Mouse (Mus musculus) hindbrain, embryonic 10.5 days (tissue): Measurements from ENCODE around the gene Pcca. TPM values are rescaled to one million over a fixed set of nuclear protein-coding genes. Genes with fewer than 3 reads are reported as not detected.
A peak's percentile ranks its signal among the peaks of the same experiment; 100 is the strongest.

Experiments used
- DNase-seq: peaks from one replicate; pipeline ENCODE4 v3.0.0-alpha.2; 2017; ENCODE audit warnings: low spot score
- H3K27ac ChIP-seq: fragments of 300-500 bp; sonication (generic); 2 replicates; pipeline ENCODE4 v1.5.1; 2016; ENCODE audit warnings: mild to moderate bottlenecking, moderate library complexity
- H3K27me3 ChIP-seq: fragments of 300-500 bp; sonication (generic); 2 replicates; pipeline ENCODE4 v1.6.1; 2016; ENCODE audit warnings: mild to moderate bottlenecking; ENCODE audit not compliant: poor library complexity, insufficient read depth, severe bottlenecking
- H3K36me3 ChIP-seq: fragments of 300-500 bp; sonication (generic); 2 replicates; pipeline ENCODE4 v1.6.1; 2016; ENCODE audit warnings: mild to moderate bottlenecking, moderate library complexity
- H3K4me1 ChIP-seq: fragments of 300-500 bp; sonication (generic); replicated peaks from 2 replicates; pipeline ENCODE4 v1.6.1; 2016; ENCODE audit warnings: mild to moderate bottlenecking
- H3K4me3 ChIP-seq: fragments of 300-500 bp; sonication (generic); 2 replicates; pipeline ENCODE4 v1.5.1; 2016; ENCODE audit warnings: mild to moderate bottlenecking, moderate library complexity
- H3K9me3 ChIP-seq: fragments of 300-500 bp; sonication (generic); 2 replicates; pipeline ENCODE4 v1.6.1; 2016; ENCODE audit warnings: mild to moderate bottlenecking, moderate library complexity
- WGBS: fragments of 180-500 bp; shearing (Covaris S2); methylation state at CpG from one replicate; pipeline ENCODE4 v1.1.7; 2016; 5-methylcytosine and 5-hydroxymethylcytosine counted together
- polyA plus RNA-seq: library from polyadenylated mRNA; unstranded; fragments of >200 nt; fragmentation: Nextera tagmentation; extraction: Ambion mirVana; gene quantifications from 2 replicates; pipeline ENCODE4 v1.2.1, GENCODE M21; 2016

Gene Pcca
- polyA plus RNA-seq, 1 experiment from 2014 or later, result 25.6 TPM

DNA sequence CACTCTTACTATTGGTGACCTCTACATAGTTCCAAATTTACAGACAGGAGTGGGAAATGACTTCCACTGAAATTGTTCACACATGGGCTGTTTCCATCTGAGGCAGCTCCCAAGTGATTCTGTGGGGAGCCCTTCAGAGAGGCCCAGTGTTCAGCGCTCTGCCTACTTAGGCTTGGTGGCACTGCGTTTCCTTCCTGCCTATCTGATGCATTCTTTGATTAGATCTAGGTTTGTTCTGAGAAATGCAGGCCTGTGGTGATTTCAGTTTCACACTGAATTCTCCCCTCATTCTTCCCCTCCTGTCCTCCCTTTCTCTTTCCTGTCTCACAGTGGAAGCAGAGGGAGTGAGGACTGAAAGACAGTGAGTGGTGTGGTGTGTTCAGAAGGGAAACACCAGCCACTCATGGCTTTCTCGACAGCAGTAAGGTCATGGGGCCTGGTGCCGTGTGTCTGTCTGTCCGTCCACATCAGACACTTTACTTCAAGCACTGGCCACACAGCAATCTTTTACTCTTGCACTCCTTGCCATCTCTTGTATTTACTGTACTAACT, 318.5 kb downstream of the Pcca start:
- Histone ChIP-seq H3K27me3 (no peaks in the 10 kb centered on the region), H3K4me1 (0 out of 2 replicates have a peak, but pooled peaks cover 4% of the 10 kb centered on the region), H3K9me3 (no peaks in the 10 kb centered on the region), H3K27ac (peak overlapping the region; percentile 45; the same call in 1 of the 2 replicates), H3K36me3 (no peaks in the 10 kb centered on the region), H3K4me3 (no peak overlapping the region)
- no peak for DNase-seq
- 88% methylated on average over 5 of the region's 5 CpGs for WGBS

- DNase-seq, result no peak
- Histone ChIP-seq H3K36me3 (no peaks in the 10 kb centered on the region), H3K27ac (no peak overlapping the region), H3K9me3 (no peaks in the 10 kb centered on the region), H3K4me1 (no peaks in the 10 kb centered on the region), H3K4me3 (no peak overlapping the region), H3K27me3 (no peaks in the 10 kb centered on the region)
- 86% methylated on average over 1 of the region's 1 CpGs for WGBS
Measured at GRCm38 (mm10) chr14:122859792-122860191, 325.7 kb downstream of the Pcca start.

- no peak overlapping the region for H3K27ac ChIP-seq
- WGBS, result 73% methylated on average over 4 of the region's 4 CpGs
- no peaks in the 10 kb centered on the region for H3K27me3 ChIP-seq
- no peak for DNase-seq
- H3K9me3 ChIP-seq, result no peaks in the 10 kb centered on the region
- no peaks in the 10 kb centered on the region for H3K36me3 ChIP-seq
- H3K4me3 ChIP-seq, result no peak overlapping the region
- no peaks in the 10 kb centered on the region for H3K4me1 ChIP-seq
Measured at GRCm38 (mm10) chr14:122862623-122863022, 328.5 kb downstream of the Pcca start.

DNA sequence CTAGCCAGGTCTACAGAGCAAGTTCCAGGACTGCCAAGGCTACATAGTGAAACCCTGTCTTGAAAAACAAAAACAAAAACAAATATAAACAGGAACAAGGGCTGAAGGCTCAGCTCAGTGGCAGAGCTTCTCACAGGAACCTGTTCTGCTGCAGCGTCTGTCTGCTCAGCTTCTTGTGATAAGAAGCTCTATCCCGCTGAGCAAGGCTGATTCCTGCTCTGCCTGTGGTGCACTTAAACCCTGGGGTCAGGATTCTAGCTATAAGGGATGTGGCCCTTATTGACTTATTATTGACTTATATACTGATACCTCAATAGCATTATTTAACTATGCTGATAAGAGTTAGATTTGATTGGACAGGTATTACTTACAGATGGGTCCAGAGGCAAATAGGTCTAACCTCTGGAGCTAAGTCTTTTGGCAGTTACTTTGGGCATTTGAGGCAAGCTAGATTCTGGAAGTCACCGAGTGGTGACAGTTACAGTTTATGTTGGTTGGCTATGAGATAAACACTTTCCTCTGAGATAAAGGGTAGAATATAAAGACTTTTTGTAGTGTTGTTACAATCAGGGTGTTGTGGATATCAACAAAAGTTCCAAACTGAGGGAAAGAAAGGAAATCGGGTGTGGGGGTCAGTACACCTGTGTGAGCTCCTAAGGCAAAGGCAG, 331.5 kb downstream of the Pcca start:
- no peak for DNase-seq
- H3K36me3 ChIP-seq, result no peaks in the 10 kb centered on the region
- 82% methylated on average over 4 of the region's 4 CpGs for WGBS
- H3K9me3 ChIP-seq, result no peaks in the 10 kb centered on the region
- no peak overlapping the region for H3K4me3 ChIP-seq
- H3K27me3 ChIP-seq, result no peaks in the 10 kb centered on the region
- H3K27ac ChIP-seq, result no peak overlapping the region
- no peaks in the 10 kb centered on the region for H3K4me1 ChIP-seq

DNA sequence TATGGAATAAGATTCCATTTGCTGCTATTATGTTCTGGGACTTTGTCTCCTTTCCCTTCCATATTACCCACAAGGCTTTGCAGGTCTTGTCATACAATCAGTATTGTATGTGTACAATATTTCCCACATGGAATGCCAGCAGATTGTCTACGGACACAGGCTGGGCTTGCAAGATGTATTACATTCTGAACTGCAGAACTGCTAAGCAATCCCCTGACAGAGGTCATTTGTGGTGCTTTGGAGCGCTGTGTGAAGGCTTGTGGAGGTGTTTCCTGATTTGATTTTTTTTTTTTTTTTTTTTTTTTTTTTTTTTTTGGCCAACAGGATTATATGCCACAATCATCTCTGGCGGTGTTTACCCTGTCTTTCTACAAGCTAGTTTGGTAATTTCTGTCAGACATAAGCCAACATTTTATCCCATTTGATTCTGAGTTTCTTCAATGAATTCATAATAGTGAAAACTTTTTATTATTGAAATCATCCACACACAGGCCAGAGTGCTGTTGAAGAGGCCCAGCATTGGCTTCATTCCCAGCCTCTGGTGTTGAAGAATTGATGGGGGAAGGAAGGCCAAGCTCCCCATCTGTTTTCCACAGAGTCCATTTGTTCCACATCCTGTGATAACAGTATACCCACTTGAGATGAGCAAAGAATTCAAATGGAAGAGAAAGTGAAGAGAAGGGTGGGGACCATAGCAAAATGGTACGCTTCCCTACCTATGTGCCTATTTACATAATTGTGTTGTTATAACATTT, 333.6 kb downstream of the Pcca start:
- 89% methylated on average over 4 of the region's 4 CpGs for WGBS
- H3K9me3 ChIP-seq, result no peaks in the 10 kb centered on the region
- H3K27ac ChIP-seq, result no peak overlapping the region
- no peak for DNase-seq
- H3K36me3 ChIP-seq, result no peaks in the 10 kb centered on the region
- peaks cover 9% of the 10 kb centered on the region for H3K4me1 ChIP-seq
- H3K4me3 ChIP-seq, result no peak overlapping the region
- no peaks in the 10 kb centered on the region for H3K27me3 ChIP-seq

DNA sequence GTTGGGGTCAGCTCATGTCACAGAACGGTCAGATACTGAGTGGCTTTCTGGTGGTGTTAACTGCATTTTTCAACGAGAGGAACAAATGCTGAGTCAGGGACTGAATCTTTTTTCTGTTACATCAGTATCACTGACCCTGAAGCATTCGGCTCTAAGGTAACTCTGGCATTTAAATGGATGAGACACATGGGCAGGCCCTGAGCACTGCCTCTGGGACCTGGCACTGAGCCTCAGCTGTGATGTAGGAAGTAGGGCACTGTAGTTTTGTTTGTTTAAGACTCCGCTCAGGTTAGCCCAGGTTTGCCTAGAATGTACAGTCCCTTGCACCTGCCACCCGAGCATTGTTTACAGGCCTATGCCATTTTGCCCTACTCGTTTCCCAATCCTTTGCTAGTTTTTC, 335.7 kb downstream of the Pcca start:
- DNase-seq, result no peak
- H3K9me3 ChIP-seq, result no peaks in the 10 kb centered on the region
- WGBS, result 79% methylated on average over 6 of the region's 6 CpGs
- H3K4me1 ChIP-seq, result peaks cover 15% of the 10 kb centered on the region
- no peaks in the 10 kb centered on the region for H3K36me3 ChIP-seq
- H3K27me3 ChIP-seq, result no peaks in the 10 kb centered on the region
- H3K4me3 ChIP-seq, result no peak overlapping the region
- H3K27ac ChIP-seq, result no peak overlapping the region

DNA sequence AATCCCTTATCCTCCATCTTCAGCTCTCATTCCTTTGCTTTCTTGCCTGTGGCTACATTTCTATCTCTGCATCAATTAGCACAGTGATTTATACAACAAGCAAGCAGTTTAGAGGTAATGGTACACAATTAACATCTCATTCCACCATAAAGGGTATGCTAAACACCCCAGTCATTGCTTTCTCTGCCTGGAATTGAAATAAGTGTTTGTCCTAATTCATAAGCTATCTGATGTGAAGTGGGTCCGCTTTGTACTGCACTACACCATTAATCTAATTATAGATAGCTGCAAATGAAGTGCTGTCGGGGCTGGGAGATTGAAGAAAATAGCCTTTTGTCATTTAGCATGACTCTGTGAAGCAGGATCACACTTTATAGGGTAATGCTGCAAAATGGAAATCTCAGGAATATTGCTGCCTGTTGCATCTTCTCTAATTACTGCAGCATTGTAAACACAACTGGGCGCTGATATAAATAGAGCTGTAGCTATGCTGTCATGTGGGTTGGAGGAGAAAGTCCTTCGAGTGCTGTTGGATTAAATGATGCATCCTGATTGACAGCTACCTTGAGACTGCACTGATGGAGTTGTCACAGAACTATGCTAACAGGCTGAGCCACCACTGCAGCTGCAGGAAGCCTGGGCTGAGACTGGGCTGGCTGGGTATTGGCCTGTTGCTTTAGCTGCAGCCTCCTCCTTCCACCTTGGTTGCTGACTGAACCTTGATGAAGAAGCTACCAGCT, 337.9 kb downstream of the Pcca start:
- peaks cover 30% of the 10 kb centered on the region for H3K4me1 ChIP-seq
- no peak overlapping the region for H3K4me3 ChIP-seq
- no peak for DNase-seq
- H3K36me3 ChIP-seq, result no peaks in the 10 kb centered on the region
- no peak overlapping the region for H3K27ac ChIP-seq
- H3K9me3 ChIP-seq, result no peaks in the 10 kb centered on the region
- WGBS, result 64% methylated on average over 4 of the region's 4 CpGs
- H3K27me3 ChIP-seq, result no peaks in the 10 kb centered on the region; the same call in 1 of the 2 replicates

DNA sequence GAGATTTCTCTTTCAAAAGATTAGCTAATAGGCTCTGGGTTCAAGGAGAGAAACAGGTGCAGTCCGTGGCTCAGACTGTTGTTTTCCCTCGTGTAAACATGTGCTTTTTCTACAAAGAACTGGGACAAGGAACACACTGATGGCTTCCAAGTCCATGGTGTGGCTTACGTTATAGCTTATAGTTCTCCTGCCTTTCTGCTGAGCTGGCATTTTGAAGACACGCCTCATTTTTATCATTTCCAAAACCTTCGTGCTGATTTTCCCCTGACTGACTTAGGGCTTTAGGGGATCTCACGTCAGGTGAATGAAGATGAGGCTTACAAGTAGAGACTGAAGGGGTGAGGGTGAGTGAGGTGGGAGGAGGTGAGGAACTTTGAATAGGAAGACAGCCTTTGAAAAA, 338.5 kb downstream of the Pcca start:
- no peak overlapping the region for H3K4me3 ChIP-seq
- no peaks in the 10 kb centered on the region for H3K36me3 ChIP-seq
- WGBS, result 88% methylated on average over 6 of the region's 6 CpGs
- DNase-seq, result no peak
- no peaks in the 10 kb centered on the region for H3K9me3 ChIP-seq
- no peak overlapping the region for H3K27ac ChIP-seq
- peaks cover 30% of the 10 kb centered on the region for H3K4me1 ChIP-seq
- H3K27me3 ChIP-seq, result no peaks in the 10 kb centered on the region; the same call in 1 of the 2 replicates

- Histone ChIP-seq H3K4me3 (no peak overlapping the region), H3K27me3 (no peaks in the 10 kb centered on the region; the same call in 1 of the 2 replicates), H3K9me3 (no peaks in the 10 kb centered on the region), H3K27ac (peak overlapping the region; percentile 69; the same call in 1 of the 2 replicates), H3K4me1 (peaks cover 30% of the 10 kb centered on the region), H3K36me3 (no peaks in the 10 kb centered on the region)
- WGBS, result 72% methylated on average over 8 of the region's 8 CpGs
- DNase-seq, result no peak
Measured at GRCm38 (mm10) chr14:122875056-122875455, 340.9 kb downstream of the Pcca start.

- DNase-seq, result no peak
- H3K36me3 ChIP-seq, result no peaks in the 10 kb centered on the region
- H3K4me1 ChIP-seq, result peaks cover 33% of the 10 kb centered on the region
- no peak overlapping the region for H3K4me3 ChIP-seq
- 40% methylated on average over 6 of the region's 6 CpGs for WGBS
- no peaks in the 10 kb centered on the region for H3K9me3 ChIP-seq
- H3K27me3 ChIP-seq, result no peaks in the 10 kb centered on the region; the same call in 1 of the 2 replicates
- peak overlapping the region; percentile 69 for H3K27ac ChIP-seq
Measured at GRCm38 (mm10) chr14:122875636-122876035, 341.5 kb downstream of the Pcca start.

DNA sequence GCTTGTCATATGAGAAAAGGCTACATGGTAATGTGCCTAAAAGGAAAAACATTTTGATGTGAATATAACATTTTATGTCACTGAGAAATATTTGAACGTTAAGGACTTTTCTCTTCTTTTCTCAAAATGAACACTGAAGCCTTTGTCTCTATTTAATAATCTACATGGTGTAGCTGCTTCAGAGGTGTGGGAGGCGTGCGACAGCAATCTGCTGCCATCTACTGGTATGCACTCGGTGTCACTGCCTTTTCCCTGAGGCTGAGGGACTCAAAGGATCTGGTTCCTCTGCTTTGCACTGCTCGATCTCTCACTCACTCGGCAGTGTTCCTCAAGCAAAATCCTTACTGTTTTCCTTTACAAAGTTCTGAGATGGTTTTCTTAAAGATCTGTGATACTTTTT, 342.0 kb downstream of the Pcca start:
- Histone ChIP-seq H3K27me3 (no peaks in the 10 kb centered on the region; the same call in 1 of the 2 replicates), H3K36me3 (no peaks in the 10 kb centered on the region), H3K4me3 (no peak overlapping the region), H3K27ac (peak overlapping the region; percentile 69; the same call in 1 of the 2 replicates), H3K4me1 (peaks cover 33% of the 10 kb centered on the region), H3K9me3 (no peaks in the 10 kb centered on the region)
- peak; percentile 79 for DNase-seq
- WGBS, result 2% methylated on average over 6 of the region's 6 CpGs

DNA sequence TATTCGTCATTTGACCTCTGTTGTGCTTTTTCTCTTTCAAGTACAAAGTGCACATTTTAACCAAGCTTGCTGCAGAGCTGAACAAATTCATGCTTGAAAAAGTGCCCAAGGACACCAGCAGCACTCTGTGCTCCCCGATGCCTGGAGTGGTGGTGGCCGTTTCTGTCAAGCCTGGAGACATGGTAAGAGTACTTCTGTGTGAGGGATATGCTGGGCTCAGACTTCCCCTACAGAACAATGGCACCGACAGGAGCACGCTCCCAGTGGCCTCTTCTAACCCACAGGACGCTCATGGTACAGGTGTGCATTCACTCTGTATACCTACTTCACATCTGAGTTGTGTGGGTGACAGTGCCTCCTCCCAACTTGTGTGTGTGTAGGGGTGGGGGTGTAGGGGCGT, 342.6 kb downstream of the Pcca start:
- H3K4me1 ChIP-seq, result peaks cover 38% of the 10 kb centered on the region
- no peaks in the 10 kb centered on the region for H3K9me3 ChIP-seq
- WGBS, result 69% methylated on average over 7 of the region's 7 CpGs
- no peaks in the 10 kb centered on the region; the same call in 1 of the 2 replicates for H3K27me3 ChIP-seq
- no peaks in the 10 kb centered on the region for H3K36me3 ChIP-seq
- H3K27ac ChIP-seq, result no peak overlapping the region
- no peak overlapping the region for H3K4me3 ChIP-seq
- DNase-seq, result no peak
